Mouse (Mus musculus) small intestine, adult 2 months (tissue): ENCODE measurements at regions not wholly inside any gene's neighbourhood (a gene's known extent, or its start where the extent isn't known, plus 50 kb on each side); places are given as distances from the start of the nearest gene placed in this dataset.

Source experiments
- H3K27ac ChIP-seq: fragments of 200-500 bp; 2 replicates; pipeline ENCODE4 v1.5.1; 2012; ENCODE audit warnings: low read depth, low read length, control low read depth, inconsistent platforms; ENCODE audit not compliant: insufficient read depth
- H3K27me3 ChIP-seq: fragments of 200-500 bp; 2 replicates; pipeline ENCODE4 v1.6.1; 2012; ENCODE audit warnings: mild to moderate bottlenecking, moderate library complexity, low read length, inconsistent platforms; ENCODE audit not compliant: control insufficient read depth, insufficient read depth
- H3K36me3 ChIP-seq: fragments of 200-500 bp; 2 replicates; pipeline ENCODE4 v1.6.1; 2012; ENCODE audit warnings: mild to moderate bottlenecking, low read length, control low read depth, inconsistent platforms; ENCODE audit not compliant: control insufficient read depth, insufficient read depth
- H3K4me1 ChIP-seq: fragments of 200-500 bp; 2 replicates; pipeline ENCODE4 v1.6.1; 2012; ENCODE audit warnings: low read length, inconsistent platforms, mixed read lengths; ENCODE audit not compliant: control insufficient read depth, insufficient read depth, insufficient read length
- H3K4me3 ChIP-seq: fragments of 200-500 bp; 2 replicates; pipeline ENCODE4 v1.5.1; 2012; ENCODE audit warnings: low read depth, mild to moderate bottlenecking, control low read depth, inconsistent platforms, low read length, moderate library complexity
- CTCF ChIP-seq: fragments of 200-500 bp; IDR thresholded peaks from 2 replicates; pipeline ENCODE4 v1.5.1; 2012; ENCODE audit warnings: low read depth, mild to moderate bottlenecking, control low read depth, inconsistent platforms, low read length, moderate library complexity, mixed read lengths; ENCODE audit not compliant: insufficient replicate concordance, insufficient read length; ENCODE audit errors: extremely low read depth
- POLR2A ChIP-seq: fragments of 200-500 bp; IDR thresholded peaks from 2 replicates; pipeline ENCODE4 v1.6.1; 2012; ENCODE audit warnings: low read depth, mild to moderate bottlenecking, control low read depth, inconsistent platforms, low read length, moderate library complexity
- WGBS: fragments of 180-500 bp; shearing (Covaris S2); methylation state at CpG from one replicate; pipeline ENCODE4 v1.1.7; 2018; 5-methylcytosine and 5-hydroxymethylcytosine counted together

- peaks cover 12% of the 10 kb centered on the region; the same call in 1 of the 2 replicates for H3K4me1 ChIP-seq
- WGBS = 53% methylated on average over 9 of the region's 9 CpGs
- TF ChIP-seq POLR2A = no peak
- TF ChIP-seq CTCF = no peak
- no peaks in the 10 kb centered on the region for H3K36me3 ChIP-seq
- peak overlapping the region; percentile 26; the same call in 1 of the 2 replicates for H3K27ac ChIP-seq
- no peak overlapping the region for H3K4me3 ChIP-seq
- no peaks in the 10 kb centered on the region for H3K27me3 ChIP-seq
Observed at GRCm38 (mm10) chr14:76778541-76779399, 222.1 kb upstream of the Serp2 start.

DNA sequence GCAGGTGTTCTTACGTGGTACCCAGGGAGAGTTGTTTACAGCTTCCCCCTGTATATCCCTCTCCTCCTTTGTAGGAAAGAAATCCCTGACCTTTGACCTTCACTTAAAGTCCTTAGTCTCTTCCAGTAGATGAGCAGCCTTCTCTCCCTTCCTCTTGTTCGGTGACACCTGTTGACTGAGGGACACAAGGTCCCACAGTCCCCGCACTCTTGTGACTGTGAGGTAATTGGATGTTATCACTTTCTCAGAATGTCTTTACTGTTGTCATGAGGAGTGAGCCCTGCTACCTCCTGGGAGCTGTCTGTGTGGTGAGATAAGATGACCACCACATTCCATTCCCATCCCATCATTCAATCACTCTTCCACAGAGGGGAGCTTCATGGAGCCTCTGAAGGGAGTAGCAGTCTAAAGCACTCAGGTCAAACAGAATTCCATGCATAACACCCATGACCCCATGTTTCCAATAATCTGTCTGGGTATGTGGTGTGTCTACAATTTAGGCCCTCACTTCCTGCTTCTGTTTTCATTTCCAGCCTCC lies 218.8 kb upstream of the Serp2 start:
- Histone ChIP-seq H3K36me3 (no peaks in the 10 kb centered on the region), H3K4me1 (peaks cover 12% of the 10 kb centered on the region; the same call in 1 of the 2 replicates), H3K27ac (no peak overlapping the region), H3K4me3 (no peak overlapping the region), H3K27me3 (no peaks in the 10 kb centered on the region)
- WGBS = 44% methylated on average over 3 of the region's 3 CpGs
- TF ChIP-seq CTCF = no peak
- no peak for TF ChIP-seq POLR2A

GRCm38 (mm10) chr14:76772781-76773438 lies 216.2 kb upstream of the Serp2 start:
- Histone ChIP-seq H3K27me3 (no peaks in the 10 kb centered on the region), H3K4me1 (peaks cover 2% of the 10 kb centered on the region; the same call in 1 of the 2 replicates), H3K36me3 (no peaks in the 10 kb centered on the region), H3K27ac (no peak overlapping the region), H3K4me3 (no peak overlapping the region)
- no peak for TF ChIP-seq POLR2A
- TF ChIP-seq CTCF = no peak
- 78% methylated on average over 11 of the region's 11 CpGs for WGBS

DNA sequence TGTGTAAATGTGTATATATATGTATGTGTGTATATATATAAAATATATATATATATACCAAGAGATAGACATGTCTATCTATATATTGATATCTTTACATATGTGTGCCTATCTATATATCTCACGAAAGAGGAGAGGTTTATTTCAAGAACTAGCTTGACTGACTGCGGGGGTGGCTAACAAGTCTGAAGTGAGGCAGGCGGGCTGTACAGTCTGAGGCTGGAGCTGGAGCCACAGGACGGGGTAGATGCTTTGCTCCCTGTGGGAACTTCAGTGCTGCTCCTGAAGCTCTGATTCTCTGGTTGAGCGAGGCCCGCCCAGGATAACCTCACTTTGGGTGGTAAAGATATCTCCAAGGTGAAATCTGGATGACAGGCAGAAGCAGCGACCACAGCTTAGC lies 213.4 kb upstream of the Serp2 start:
- 91% methylated on average over 7 of the region's 7 CpGs for WGBS
- no peak overlapping the region for H3K27ac ChIP-seq
- H3K27me3 ChIP-seq = no peaks in the 10 kb centered on the region
- no peak overlapping the region for H3K4me3 ChIP-seq
- TF ChIP-seq POLR2A = no peak
- no peak for TF ChIP-seq CTCF
- H3K36me3 ChIP-seq = no peaks in the 10 kb centered on the region
- no peaks in the 10 kb centered on the region for H3K4me1 ChIP-seq

- TF ChIP-seq POLR2A = no peak
- TF ChIP-seq CTCF = no peak
- WGBS = 59% methylated on average over 6 of the region's 6 CpGs
- no peaks in the 10 kb centered on the region for H3K27me3 ChIP-seq
Observed at GRCm38 (mm10) chr14:76767301-76767700, 210.6 kb upstream of the Serp2 start.

GRCm38 (mm10) chr14:76766186-76766713 lies 209.6 kb upstream of the Serp2 start:
- H3K27me3 ChIP-seq = no peaks in the 10 kb centered on the region
- H3K27ac ChIP-seq = no peak overlapping the region
- TF ChIP-seq CTCF (no peak), POLR2A (no peak)
- WGBS = 84% methylated on average over 10 of the region's 10 CpGs
- peaks cover 4% of the 10 kb centered on the region; the same call in 1 of the 2 replicates for H3K4me1 ChIP-seq
- no peak overlapping the region for H3K4me3 ChIP-seq
- no peaks in the 10 kb centered on the region for H3K36me3 ChIP-seq

More at GRCm38 (mm10) chr14:76767301-76767700, 210.6 kb upstream of the Serp2 start:
- Histone ChIP-seq H3K4me3 (no peak overlapping the region), H3K4me1 (peaks cover 4% of the 10 kb centered on the region; the same call in 1 of the 2 replicates), H3K36me3 (no peaks in the 10 kb centered on the region), H3K27ac (no peak overlapping the region)

GRCm38 (mm10) chr14:76765094-76765504 lies 208.4 kb upstream of the Serp2 start:
- H3K27ac ChIP-seq = 0 out of 2 replicates have a peak overlapping the region, but pooled peaks have one; percentile 19
- H3K4me3 ChIP-seq = no peak overlapping the region
- TF ChIP-seq CTCF (no peak), POLR2A (no peak)
- H3K27me3 ChIP-seq = no peaks in the 10 kb centered on the region
- H3K4me1 ChIP-seq = peaks cover 7% of the 10 kb centered on the region
- no peaks in the 10 kb centered on the region for H3K36me3 ChIP-seq
- 77% methylated on average over 6 of the region's 6 CpGs for WGBS
